Mouse (Mus musculus): Measurements from ENCODE around the gene Smap2. TPM values are rescaled to one million over a fixed set of nuclear protein-coding genes. Genes with fewer than 3 reads are reported as not detected.

The Smap2 gene
- polyA plus RNA-seq, 1 experiment from 2014 or later, result 35.3 TPM

GRCm38 (mm10) chr4:121028146-121028545 lies 11.1 kb upstream of the Smap2 start:
- H3K9me3 ChIP-seq (replicated peaks; ENCODE audit: control insufficient read depth, low read length), result no peaks in the 10 kb centered on the region
- no peak overlapping the region for H3K4me2 ChIP-seq (ENCODE audit: low read length)
- no peaks in the 10 kb centered on the region for H3K4me1 ChIP-seq (ENCODE audit: control insufficient read depth, insufficient read depth, low read length)
- H3K27me3 ChIP-seq (replicated peaks; ENCODE audit: control insufficient read depth, insufficient read depth, low read length), result no peaks in the 10 kb centered on the region
- 78% methylated on average over 1 of the region's 1 CpGs for WGBS
- H3K36me3 ChIP-seq (ENCODE audit: control insufficient read depth, insufficient read depth, low read length), result no peaks in the 10 kb centered on the region
- no peak overlapping the region for H3K9ac ChIP-seq (ENCODE audit: low read length)
- no peak for DNase-seq (ENCODE audit: low spot score)
- H3K4me3 ChIP-seq (ENCODE audit: low read depth, low read length), result no peak overlapping the region
- no peak overlapping the region for H3K27ac ChIP-seq (ENCODE audit: low read depth, low read length)
- no peak for ATAC-seq

DNA sequence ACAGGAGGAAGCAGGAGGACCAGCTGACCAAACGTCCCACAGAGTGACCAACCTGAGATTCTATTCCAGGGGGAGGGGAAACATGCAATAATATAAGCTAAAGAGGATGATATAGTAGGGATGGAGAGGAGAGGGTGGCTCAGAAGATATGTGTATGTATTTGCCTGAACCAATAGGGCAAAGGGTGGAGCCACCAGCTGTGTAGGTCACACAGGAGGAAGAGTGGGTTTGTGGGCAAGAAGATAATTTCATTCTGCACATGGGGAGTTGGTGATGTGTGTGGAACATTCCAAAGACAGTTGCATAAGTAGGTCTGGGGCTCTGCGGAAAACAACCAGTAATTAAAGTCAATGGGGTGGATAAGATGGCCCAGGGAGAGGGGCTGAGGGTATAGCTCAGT lies 8.6 kb upstream of the Smap2 start:
- no peak overlapping the region for H3K9ac ChIP-seq (ENCODE audit: low read length)
- ATAC-seq, result no peak
- H3K4me2 ChIP-seq (ENCODE audit: low read length), result no peak overlapping the region
- DNase-seq (ENCODE audit: low spot score), result no peak
- H3K27ac ChIP-seq (ENCODE audit: low read depth, low read length), result no peak overlapping the region
- WGBS, result 79% methylated on average over 2 of the region's 2 CpGs
- no peaks in the 10 kb centered on the region for H3K27me3 ChIP-seq (replicated peaks; ENCODE audit: control insufficient read depth, insufficient read depth, low read length)
- no peaks in the 10 kb centered on the region for H3K4me1 ChIP-seq (ENCODE audit: control insufficient read depth, insufficient read depth, low read length)
- H3K36me3 ChIP-seq (ENCODE audit: control insufficient read depth, insufficient read depth, low read length), result no peaks in the 10 kb centered on the region
- no peaks in the 10 kb centered on the region for H3K9me3 ChIP-seq (replicated peaks; ENCODE audit: control insufficient read depth, low read length)
- no peak overlapping the region for H3K4me3 ChIP-seq (ENCODE audit: low read depth, low read length)

- Histone ChIP-seq H3K4me2 (ENCODE audit: low read length) (no peak overlapping the region), H3K4me1 (ENCODE audit: control insufficient read depth, insufficient read depth, low read length) (no peaks in the 10 kb centered on the region), H3K36me3 (ENCODE audit: control insufficient read depth, insufficient read depth, low read length) (no peaks in the 10 kb centered on the region), H3K27ac (ENCODE audit: low read depth, low read length) (no peak overlapping the region), H3K9me3 (replicated peaks; ENCODE audit: control insufficient read depth, low read length) (no peaks in the 10 kb centered on the region), H3K9ac (ENCODE audit: low read length) (no peak overlapping the region), H3K4me3 (ENCODE audit: low read depth, low read length) (no peak overlapping the region), H3K27me3 (replicated peaks; ENCODE audit: control insufficient read depth, insufficient read depth, low read length) (no peaks in the 10 kb centered on the region)
- ATAC-seq (no peak), DNase-seq (ENCODE audit: low spot score) (no peak)
- WGBS, result 93% methylated on average over 2 of the region's 2 CpGs
These were observed 6.9 kb upstream of the Smap2 start for GRCm38 (mm10) chr4:121023941-121024340.

DNA sequence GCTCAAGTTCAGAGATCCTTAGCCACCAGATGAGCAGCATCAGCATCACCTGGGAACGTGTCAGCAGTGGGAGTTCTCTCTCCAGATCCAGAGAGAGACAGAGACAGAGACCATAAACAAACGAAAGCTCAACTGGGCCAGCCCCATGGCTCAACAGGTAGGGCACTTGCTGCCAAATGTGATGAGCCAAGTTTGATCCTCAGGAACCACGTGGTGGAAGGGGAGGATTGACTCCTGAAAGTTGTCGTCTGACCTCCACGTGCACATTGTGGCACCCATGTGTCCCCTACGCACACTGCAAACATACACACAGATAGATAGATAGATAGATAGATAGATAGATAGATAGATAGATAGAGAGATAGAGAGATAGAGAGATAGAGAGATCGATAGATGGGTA lies 6.4 kb upstream of the Smap2 start:
- 88% methylated on average over 7 of the region's 7 CpGs for WGBS
- Histone ChIP-seq H3K4me3 (ENCODE audit: low read depth, low read length) (no peak overlapping the region), H3K36me3 (ENCODE audit: control insufficient read depth, insufficient read depth, low read length) (no peaks in the 10 kb centered on the region), H3K9ac (ENCODE audit: low read length) (no peak overlapping the region), H3K27ac (ENCODE audit: low read depth, low read length) (no peak overlapping the region), H3K27me3 (replicated peaks; ENCODE audit: control insufficient read depth, insufficient read depth, low read length) (no peaks in the 10 kb centered on the region), H3K9me3 (replicated peaks; ENCODE audit: control insufficient read depth, low read length) (no peaks in the 10 kb centered on the region), H3K4me1 (ENCODE audit: control insufficient read depth, insufficient read depth, low read length) (no peaks in the 10 kb centered on the region), H3K4me2 (ENCODE audit: low read length) (no peak overlapping the region)
- no peak for DNase-seq (ENCODE audit: low spot score)
- no peak for ATAC-seq

- no peak for ATAC-seq
- Histone ChIP-seq H3K27me3 (replicated peaks; ENCODE audit: control insufficient read depth, insufficient read depth, low read length) (no peaks in the 10 kb centered on the region), H3K9me3 (replicated peaks; ENCODE audit: control insufficient read depth, low read length) (no peaks in the 10 kb centered on the region)
These were observed 4.9 kb upstream of the Smap2 start for GRCm38 (mm10) chr4:121021911-121022310.

DNA sequence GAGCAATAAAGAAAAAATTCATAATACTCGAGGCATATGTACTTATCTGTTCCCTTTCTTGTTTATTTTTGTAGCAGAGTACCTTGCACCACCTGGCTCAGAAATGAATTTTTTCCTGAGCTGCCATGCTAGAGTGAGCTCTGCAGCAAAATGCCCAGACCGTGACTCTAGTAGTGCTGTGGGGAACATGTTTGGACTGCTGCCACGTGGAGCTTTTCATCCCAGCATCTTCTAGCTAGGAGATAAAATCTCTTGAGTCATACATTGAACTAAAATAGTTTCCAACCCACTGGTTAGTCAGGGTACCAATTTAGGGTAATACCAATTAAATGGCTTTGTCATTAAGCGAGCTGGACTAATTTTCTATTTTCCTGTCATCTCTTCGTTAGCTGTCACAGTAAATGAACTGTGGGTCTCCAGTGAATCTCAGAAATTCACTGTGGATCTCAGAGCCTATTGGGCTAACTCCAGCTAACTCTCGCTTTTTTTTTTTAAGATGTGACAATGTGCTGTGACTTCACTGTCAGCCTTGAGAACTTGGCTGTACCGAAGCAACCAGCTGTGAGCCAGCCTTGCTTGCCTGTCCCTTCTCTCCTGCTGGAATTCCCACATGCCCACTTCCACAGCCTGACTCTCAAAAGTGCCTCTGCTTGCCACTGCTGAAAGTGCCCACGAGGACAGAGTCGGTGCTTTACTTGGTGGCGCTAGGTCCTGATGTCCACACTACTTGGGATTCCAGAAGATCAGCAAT lies 3.2 kb upstream of the Smap2 start:
- Histone ChIP-seq H3K36me3 (ENCODE audit: control insufficient read depth, insufficient read depth, low read length) (no peaks in the 10 kb centered on the region), H3K9ac (ENCODE audit: low read length) (no peak overlapping the region), H3K9me3 (replicated peaks; ENCODE audit: control insufficient read depth, low read length) (no peaks in the 10 kb centered on the region), H3K27ac (ENCODE audit: low read depth, low read length) (no peak overlapping the region), H3K4me2 (ENCODE audit: low read length) (no peak overlapping the region), H3K4me3 (ENCODE audit: low read depth, low read length) (no peak overlapping the region), H3K27me3 (replicated peaks; ENCODE audit: control insufficient read depth, insufficient read depth, low read length) (no peaks in the 10 kb centered on the region), H3K4me1 (ENCODE audit: control insufficient read depth, insufficient read depth, low read length) (peaks cover 7% of the 10 kb centered on the region)
- ATAC-seq, result no peak
- DNase-seq (ENCODE audit: low spot score), result no peak
- 45% methylated on average over 10 of the region's 10 CpGs for WGBS

More at GRCm38 (mm10) chr4:121021911-121022310, 4.9 kb upstream of the Smap2 start:
- Histone ChIP-seq H3K4me1 (ENCODE audit: control insufficient read depth, insufficient read depth, low read length) (no peaks in the 10 kb centered on the region), H3K27ac (ENCODE audit: low read depth, low read length) (no peak overlapping the region), H3K9ac (ENCODE audit: low read length) (no peak overlapping the region), H3K4me2 (ENCODE audit: low read length) (no peak overlapping the region), H3K4me3 (ENCODE audit: low read depth, low read length) (no peak overlapping the region), H3K36me3 (ENCODE audit: control insufficient read depth, insufficient read depth, low read length) (no peaks in the 10 kb centered on the region)
- no peak for DNase-seq (ENCODE audit: low spot score)

DNA sequence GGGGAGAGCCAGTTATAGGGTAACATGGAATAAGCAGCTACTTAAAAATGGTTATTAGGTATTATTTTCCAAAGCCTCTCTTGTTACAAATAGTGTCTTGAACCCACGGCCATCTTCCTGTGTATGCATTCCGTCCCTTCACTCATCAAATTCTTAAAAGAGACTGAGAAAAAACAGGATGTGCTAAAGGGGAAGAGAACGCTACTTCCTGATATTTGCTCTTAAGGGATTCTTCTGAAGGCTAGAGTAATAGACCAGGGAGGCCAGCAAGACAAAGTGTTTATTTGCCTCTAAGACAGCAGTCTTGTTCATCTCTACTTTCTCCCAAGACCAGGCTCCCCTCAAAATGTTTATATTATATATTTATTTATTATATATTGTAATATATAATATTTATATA lies 1.2 kb upstream of the Smap2 start:
- no peak overlapping the region for H3K4me3 ChIP-seq (ENCODE audit: low read depth, low read length)
- H3K27me3 ChIP-seq (replicated peaks; ENCODE audit: control insufficient read depth, insufficient read depth, low read length), result no peaks in the 10 kb centered on the region
- H3K36me3 ChIP-seq (ENCODE audit: control insufficient read depth, insufficient read depth, low read length), result no peaks in the 10 kb centered on the region
- WGBS, result 97% methylated on average over 3 of the region's 3 CpGs
- peaks cover 8% of the 10 kb centered on the region for H3K4me1 ChIP-seq (ENCODE audit: control insufficient read depth, insufficient read depth, low read length)
- no peak for DNase-seq (ENCODE audit: low spot score)
- no peak overlapping the region for H3K27ac ChIP-seq (ENCODE audit: low read depth, low read length)
- H3K9ac ChIP-seq (ENCODE audit: low read length), result no peak overlapping the region
- H3K4me2 ChIP-seq (ENCODE audit: low read length), result no peak overlapping the region
- no peaks in the 10 kb centered on the region for H3K9me3 ChIP-seq (replicated peaks; ENCODE audit: control insufficient read depth, low read length)
- ATAC-seq, result no peak

- peak overlapping the region; percentile 52; the same call in 1 of the 2 replicates for H3K27ac ChIP-seq (ENCODE audit: low read depth, low read length)
- peak overlapping the region; percentile 86 for H3K4me2 ChIP-seq (ENCODE audit: low read length)
- H3K4me3 ChIP-seq (ENCODE audit: low read depth, low read length), result peak overlapping the region; percentile 94
- ATAC-seq (peak; percentile 38), DNase-seq (ENCODE audit: low spot score) (peak; percentile 13)
- H3K9me3 ChIP-seq (replicated peaks; ENCODE audit: control insufficient read depth, low read length), result no peaks in the 10 kb centered on the region
- peak overlapping the region; percentile 87 for H3K9ac ChIP-seq (ENCODE audit: low read length)
- peaks cover 8% of the 10 kb centered on the region for H3K4me1 ChIP-seq (ENCODE audit: control insufficient read depth, insufficient read depth, low read length)
- H3K27me3 ChIP-seq (replicated peaks; ENCODE audit: control insufficient read depth, insufficient read depth, low read length), result no peaks in the 10 kb centered on the region
- H3K36me3 ChIP-seq (ENCODE audit: control insufficient read depth, insufficient read depth, low read length), result no peaks in the 10 kb centered on the region
- 7% methylated on average over 29 of the region's 40 CpGs for WGBS
These were observed 787 bp downstream of the Smap2 start for GRCm38 (mm10) chr4:121016021-121016898.

DNA sequence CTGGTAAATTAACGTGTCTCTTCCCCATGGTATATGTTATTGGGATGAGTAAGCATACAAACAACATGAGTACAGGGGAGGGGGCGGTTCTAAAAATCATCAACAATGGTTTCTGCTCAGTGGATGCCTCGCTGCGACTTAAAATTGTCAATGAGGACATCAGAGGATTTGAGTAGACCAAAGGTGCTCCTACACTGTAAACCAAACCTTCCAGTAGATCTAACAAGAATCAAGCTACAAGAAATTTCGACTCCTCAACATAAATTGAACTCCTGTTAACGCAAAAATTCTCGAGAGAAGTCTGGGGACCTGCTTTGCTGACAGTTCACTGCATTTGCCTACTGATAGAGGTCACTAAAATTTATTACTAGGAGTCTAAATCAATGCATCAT lies 1.8 kb downstream of the Smap2 start:
- Histone ChIP-seq H3K9ac (ENCODE audit: low read length) (no peak overlapping the region), H3K4me3 (ENCODE audit: low read depth, low read length) (no peak overlapping the region), H3K9me3 (replicated peaks; ENCODE audit: control insufficient read depth, low read length) (no peaks in the 10 kb centered on the region), H3K27me3 (replicated peaks; ENCODE audit: control insufficient read depth, insufficient read depth, low read length) (no peaks in the 10 kb centered on the region), H3K4me2 (ENCODE audit: low read length) (peak overlapping the region; percentile 86), H3K36me3 (ENCODE audit: control insufficient read depth, insufficient read depth, low read length) (no peaks in the 10 kb centered on the region), H3K4me1 (ENCODE audit: control insufficient read depth, insufficient read depth, low read length) (peaks cover 8% of the 10 kb centered on the region), H3K27ac (ENCODE audit: low read depth, low read length) (no peak overlapping the region)
- DNase-seq (ENCODE audit: low spot score) (no peak), ATAC-seq (no peak)
- 80% methylated on average over 7 of the region's 7 CpGs for WGBS
